Mouse (Mus musculus) spleen, adult 2 months (tissue): ENCODE data around the gene Mpnd.

Experiments used
- CTCF ChIP-seq: fragments of 200-500 bp; IDR thresholded peaks from 2 replicates; pipeline ENCODE4 v1.5.1; 2011; ENCODE audit warnings: mild to moderate bottlenecking, inconsistent platforms; ENCODE audit not compliant: insufficient read depth, insufficient read length, insufficient replicate concordance; ENCODE audit errors: extremely low read depth
- POLR2A ChIP-seq: fragments of 200-500 bp; IDR thresholded peaks from 2 replicates; pipeline ENCODE4 v1.6.1; 2011; ENCODE audit warnings: low read depth, low read length, inconsistent platforms

- TF ChIP-seq POLR2A (peak; percentile 87), CTCF (peak; percentile 25; the same call in 1 of the 2 replicates)
Measured at GRCm38 (mm10) chr17:56009088-56009961, 3.8 kb downstream of the Mpnd start.
